Mouse (Mus musculus) embryonic facial prominence, embryonic 14.5 days (tissue): ENCODE results near the gene Dlx3. TPM values are rescaled to one million over a fixed set of nuclear protein-coding genes. Genes with fewer than 3 reads are reported as not detected.

ENCODE experiments used
- ATAC-seq: fragments of 200-750 bp; cut with Nextera tagmentation; 2 replicates; pipeline ENCODE4 v1.8.0; 2017; ENCODE audit warnings: low read depth, moderate number of reproducible peaks, moderate TSS enrichment
- DNase-seq: peaks from one replicate; pipeline ENCODE4 v3.0.0-alpha.2; 2015; ENCODE audit warnings: low spot score
- H3K27ac ChIP-seq: fragments of 300-500 bp; sonication (generic); replicated peaks from 2 replicates; pipeline ENCODE4 v1.5.1; 2014; ENCODE audit warnings: low read depth, mild to moderate bottlenecking, low read length, moderate library complexity
- H3K27me3 ChIP-seq: fragments of 300-500 bp; sonication (generic); replicated peaks from 2 replicates; pipeline ENCODE4 v1.6.1; 2014; ENCODE audit warnings: low read length; ENCODE audit not compliant: control insufficient read depth, insufficient read depth
- H3K36me3 ChIP-seq: fragments of 300-500 bp; sonication (generic); 2 replicates; pipeline ENCODE4 v1.6.1; 2014; ENCODE audit warnings: low read length, mixed read lengths; ENCODE audit not compliant: control insufficient read depth, insufficient read depth
- H3K4me1 ChIP-seq: fragments of 300-500 bp; sonication (generic); 2 replicates; pipeline ENCODE4 v1.6.1; 2014; ENCODE audit warnings: antibody characterized with exemption, low read length; ENCODE audit not compliant: control insufficient read depth, insufficient read depth
- H3K4me2 ChIP-seq: fragments of 300-500 bp; sonication (generic); 2 replicates; pipeline ENCODE4 v1.6.1; 2014; ENCODE audit warnings: low read depth, mild to moderate bottlenecking, low read length, moderate library complexity, mixed read lengths
- H3K4me3 ChIP-seq: fragments of 300-500 bp; sonication (generic); 2 replicates; pipeline ENCODE4 v1.5.1; 2014; ENCODE audit warnings: low read depth, mild to moderate bottlenecking, low read length
- H3K9ac ChIP-seq: fragments of 300-500 bp; sonication (generic); 2 replicates; pipeline ENCODE4 v1.6.1; 2014; ENCODE audit warnings: low read depth, mild to moderate bottlenecking, low read length, moderate library complexity, mixed read lengths
- H3K9me3 ChIP-seq: fragments of 300-500 bp; sonication (generic); 2 replicates; pipeline ENCODE4 v1.6.1; 2016; ENCODE audit warnings: low read length; ENCODE audit not compliant: control insufficient read depth
- WGBS: fragments of 180-500 bp; shearing (Covaris S2); extraction: QIAGEN DNeasy Blood & Tissue Kit; methylation state at CpG from one replicate; pipeline ENCODE4 v1.1.7; 2014; 5-methylcytosine and 5-hydroxymethylcytosine counted together
- polyA plus RNA-seq: library from polyadenylated mRNA; unstranded; fragments of >200 nt; fragmentation: Nextera tagmentation; extraction: Ambion mirVana; gene quantifications from 2 replicates; pipeline ENCODE4 v1.2.1, GENCODE M21; 2014

Dlx3 gene
- polyA plus RNA-seq, 1 experiment from 2014 or later = 20.2 TPM

- H3K4me2 ChIP-seq = no peak overlapping the region
- WGBS = 70% methylated on average over 4 of the region's 4 CpGs
Measured at GRCm38 (mm10) chr11:95161708-95162107, 41.8 kb downstream of the Dlx3 start.

GRCm38 (mm10) chr11:95165857-95166256 lies 45.9 kb downstream of the Dlx3 start:
- Histone ChIP-seq H3K36me3 (no peaks in the 10 kb centered on the region), H3K9me3 (no peaks in the 10 kb centered on the region), H3K4me1 (no peaks in the 10 kb centered on the region), H3K9ac (no peak overlapping the region), H3K27me3 (no peaks in the 10 kb centered on the region), H3K4me3 (no peak overlapping the region), H3K4me2 (no peak overlapping the region), H3K27ac (no peak overlapping the region)
- DNase-seq = no peak
- WGBS = 47% methylated on average over 5 of the region's 5 CpGs
- no peak for ATAC-seq

More at GRCm38 (mm10) chr11:95161708-95162107, 41.8 kb downstream of the Dlx3 start:
- Histone ChIP-seq H3K9me3 (no peaks in the 10 kb centered on the region), H3K4me3 (no peak overlapping the region), H3K36me3 (no peaks in the 10 kb centered on the region), H3K27ac (no peak overlapping the region), H3K4me1 (no peaks in the 10 kb centered on the region), H3K9ac (no peak overlapping the region), H3K27me3 (no peaks in the 10 kb centered on the region)
- DNase-seq (no peak), ATAC-seq (no peak)

Other genes starting within 250 kb of the Dlx3 start
- 3,653 and 4,731 TPM in 2 replicates for gene Col1a1, start 183.9 kb upstream of the Dlx3 start, polyA plus RNA-seq
- 0.25 and 0.61 TPM in 2 replicates for gene Hils1, start 152.5 kb upstream of the Dlx3 start, polyA plus RNA-seq
- 18.6 and 19.5 TPM in 2 replicates for gene Sgca, start 143.8 kb upstream of the Dlx3 start, polyA plus RNA-seq
- gene Ppp1r9b, start 129.1 kb upstream of the Dlx3 start, polyA plus RNA-seq = 16.0 and 16.1 TPM in 2 replicates
- gene Samd14, start 110.2 kb upstream of the Dlx3 start, polyA plus RNA-seq = 21.9 and 29.0 TPM in 2 replicates
- 37.8 and 41.6 TPM in 2 replicates for gene Pdk2, start 78.8 kb upstream of the Dlx3 start, polyA plus RNA-seq
- 8.3 and 9.4 TPM in 2 replicates for gene Itga3, start 43.3 kb upstream of the Dlx3 start, polyA plus RNA-seq
- 3.1 and 3.2 TPM in 2 replicates for gene Dlx4, start 26.1 kb downstream of the Dlx3 start, polyA plus RNA-seq
- gene Tac4, start 141.4 kb downstream of the Dlx3 start, polyA plus RNA-seq = not detected in 2 replicates
- 57.9 and 66.5 TPM in 2 replicates for gene Kat7, start 190.1 kb downstream of the Dlx3 start, polyA plus RNA-seq
- 15.2 and 15.5 TPM in 2 replicates for gene Fam117a, start 216.9 kb downstream of the Dlx3 start, polyA plus RNA-seq